Mouse (Mus musculus) lung, embryonic 14.5 days (tissue): ENCODE data around the gene Etv6. TPM values are rescaled to one million over a fixed set of nuclear protein-coding genes. Genes with fewer than 3 reads are reported as not detected.

Experiments used
- ATAC-seq: fragments of 200-750 bp; cut with Nextera tagmentation; 2 replicates; pipeline ENCODE4 v1.8.0; 2017; ENCODE audit warnings: mild to moderate bottlenecking, moderate TSS enrichment, moderate library complexity; ENCODE audit not compliant: insufficient read depth
- DNase-seq: peaks from one replicate; pipeline ENCODE4 v3.0.0-alpha.2; 2015
- H3K27ac ChIP-seq: fragments of 300-500 bp; sonication (generic); 2 replicates; pipeline ENCODE4 v1.5.1; 2014; ENCODE audit warnings: low read depth, mild to moderate bottlenecking, moderate library complexity
- H3K27me3 ChIP-seq: fragments of 300-500 bp; sonication (generic); 2 replicates; pipeline ENCODE4 v1.6.1; 2014; ENCODE audit warnings: low read length, control low read depth; ENCODE audit not compliant: insufficient read depth
- H3K36me3 ChIP-seq: fragments of 300-500 bp; sonication (generic); 2 replicates; pipeline ENCODE4 v1.6.1; 2014; ENCODE audit warnings: control low read depth; ENCODE audit not compliant: insufficient read depth
- H3K4me1 ChIP-seq: fragments of 300-500 bp; sonication (generic); 2 replicates; pipeline ENCODE4 v1.6.1; 2014; ENCODE audit warnings: antibody characterized with exemption, control low read depth; ENCODE audit not compliant: insufficient read depth
- H3K4me2 ChIP-seq: fragments of 300-500 bp; sonication (generic); 2 replicates; pipeline ENCODE4 v1.6.1; 2014; ENCODE audit warnings: mild to moderate bottlenecking
- H3K4me3 ChIP-seq: fragments of 300-500 bp; sonication (generic); 2 replicates; pipeline ENCODE4 v1.5.1; 2014; ENCODE audit warnings: low read depth, low read length
- H3K9ac ChIP-seq: fragments of 300-500 bp; sonication (generic); 2 replicates; pipeline ENCODE4 v1.6.1; 2014
- H3K9me3 ChIP-seq: fragments of 300-500 bp; sonication (generic); 2 replicates; pipeline ENCODE4 v1.6.1; 2016; ENCODE audit warnings: low read depth, low read length, control low read depth
- CTCF ChIP-seq: IDR thresholded peaks from 2 replicates; pipeline ENCODE4 v1.5.1; 2016; ENCODE audit warnings: antibody characterized with exemption, low read depth
- WGBS: fragments of 180-500 bp; shearing (Covaris S2); extraction: QIAGEN DNeasy Blood & Tissue Kit; methylation state at CpG from one replicate; pipeline ENCODE4 v1.1.7; 2014; 5-methylcytosine and 5-hydroxymethylcytosine counted together
- polyA plus RNA-seq: library from polyadenylated mRNA; unstranded; fragments of >200 nt; fragmentation: Nextera tagmentation; extraction: Ambion mirVana; gene quantifications from 2 replicates; pipeline ENCODE4 v1.2.1, GENCODE M21; 2014

The Etv6 gene
- polyA plus RNA-seq, 1 experiment from 2014 or later = 21.4 TPM

DNA sequence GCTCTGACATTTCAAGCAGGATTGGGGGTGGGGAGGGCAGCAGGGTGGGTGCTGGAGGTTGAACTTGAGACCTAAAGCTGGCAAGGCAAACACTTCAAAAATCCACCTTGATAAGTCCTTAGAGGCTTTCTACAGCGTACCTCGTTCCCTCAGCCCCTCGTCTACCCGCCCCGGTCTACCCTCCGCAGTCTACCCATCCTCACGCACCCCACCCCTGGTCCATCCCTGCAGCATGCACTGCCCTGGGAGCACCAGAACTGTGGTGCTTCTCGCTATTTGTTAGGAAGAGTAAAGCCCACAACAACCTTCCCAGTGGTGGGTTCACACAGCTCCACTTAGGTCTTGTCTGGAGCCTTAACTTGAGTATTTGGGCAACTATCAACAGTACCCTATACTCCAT, 277.1 kb downstream of the Etv6 start:
- no peak overlapping the region for H3K4me3 ChIP-seq
- no peak overlapping the region for H3K4me2 ChIP-seq
- DNase-seq (no peak), ATAC-seq (no peak)
- H3K27me3 ChIP-seq = no peaks in the 10 kb centered on the region
- H3K9me3 ChIP-seq = no peaks in the 10 kb centered on the region
- H3K4me1 ChIP-seq = no peaks in the 10 kb centered on the region
- WGBS = 74% methylated on average over 8 of the region's 8 CpGs
- no peak overlapping the region for H3K27ac ChIP-seq
- no peaks in the 10 kb centered on the region for H3K36me3 ChIP-seq
- H3K9ac ChIP-seq = no peak overlapping the region
- TF ChIP-seq CTCF = no peak

DNA sequence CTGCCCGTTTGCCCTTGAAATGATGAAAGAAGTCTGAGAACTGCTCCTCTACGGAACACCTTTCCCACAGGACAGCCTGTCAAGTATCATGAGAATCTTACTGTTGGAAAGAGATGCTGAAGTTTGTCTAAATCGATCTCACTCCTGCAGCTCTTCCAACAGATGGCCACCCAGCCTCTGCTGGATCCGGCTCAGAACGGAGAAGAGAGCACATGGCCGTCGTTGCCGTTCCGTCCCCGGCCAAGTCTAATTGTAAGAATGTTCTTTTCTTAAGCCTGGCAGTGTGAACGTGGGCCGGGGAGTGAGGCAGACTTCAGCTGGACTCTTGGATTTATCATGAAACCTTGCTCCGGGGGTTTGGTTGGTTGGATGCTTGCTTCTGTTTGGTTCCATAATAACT, 281.9 kb downstream of the Etv6 start:
- no peak for TF ChIP-seq CTCF
- H3K4me3 ChIP-seq = no peak overlapping the region
- WGBS = 85% methylated on average over 13 of the region's 13 CpGs
- no peaks in the 10 kb centered on the region for H3K4me1 ChIP-seq
- no peak overlapping the region for H3K9ac ChIP-seq
- H3K9me3 ChIP-seq = no peaks in the 10 kb centered on the region
- no peak overlapping the region for H3K27ac ChIP-seq
- DNase-seq (no peak), ATAC-seq (no peak)
- no peaks in the 10 kb centered on the region for H3K27me3 ChIP-seq
- no peaks in the 10 kb centered on the region for H3K36me3 ChIP-seq
- no peak overlapping the region for H3K4me2 ChIP-seq

Other genes with a start within 250 kb of the Etv6 start
- not detected in 2 replicates for gene Kap, start 181.9 kb upstream of the Etv6 start, polyA plus RNA-seq